Mouse (Mus musculus) liver, adult 2 months (tissue): ENCODE measurements at regions not wholly inside any gene's neighbourhood (a gene's known extent, or its start where the extent isn't known, plus 50 kb on each side); places are given as distances from the start of the nearest gene placed in this dataset.

Source experiments
- DNase-seq: peaks from one replicate; pipeline ENCODE4 v3.0.0-alpha.2; 2011; ENCODE audit warnings: low read depth, low spot score; ENCODE audit errors: extremely low read depth
- H3K27ac ChIP-seq: fragments of 200-500 bp; replicated peaks from 2 replicates; pipeline ENCODE4 v1.5.1; 2012; ENCODE audit warnings: low read depth, mild to moderate bottlenecking, control low read depth, inconsistent platforms, low read length; ENCODE audit not compliant: insufficient read depth
- H3K27me3 ChIP-seq: fragments of 200-500 bp; 2 replicates; pipeline ENCODE4 v1.6.1; 2012; ENCODE audit warnings: mild to moderate bottlenecking, moderate library complexity, low read length, inconsistent platforms; ENCODE audit not compliant: control insufficient read depth, insufficient read depth
- H3K36me3 ChIP-seq: fragments of 200-500 bp; 2 replicates; pipeline ENCODE4 v1.6.1; 2012; ENCODE audit warnings: low read length, inconsistent platforms; ENCODE audit not compliant: control insufficient read depth, insufficient read depth
- H3K4me1 ChIP-seq: fragments of 200-500 bp; 2 replicates; pipeline ENCODE4 v1.6.1; 2011; ENCODE audit warnings: low read length; ENCODE audit not compliant: control insufficient read depth, insufficient read depth
- H3K4me3 ChIP-seq: fragments of 200-500 bp; 2 replicates; pipeline ENCODE4 v1.5.1; 2011; ENCODE audit warnings: low read depth, mild to moderate bottlenecking, control low read depth, low read length, moderate library complexity; ENCODE audit not compliant: insufficient read depth
- H3K79me2 ChIP-seq: fragments of 200-500 bp; 2 replicates; pipeline ENCODE4 v1.6.1; 2012; ENCODE audit warnings: inconsistent platforms, mild to moderate bottlenecking, low read length, moderate library complexity; ENCODE audit not compliant: control insufficient read depth, insufficient read depth
- H3K9ac ChIP-seq: fragments of 200-500 bp; 2 replicates; pipeline ENCODE4 v1.6.1; 2012; ENCODE audit warnings: low read depth, mild to moderate bottlenecking, control low read depth, inconsistent platforms, low read length
- CTCF ChIP-seq: fragments of 200-500 bp; IDR thresholded peaks from 2 replicates; pipeline ENCODE4 v1.5.1; 2011; ENCODE audit warnings: low read depth, low read length, control low read depth
- POLR2A ChIP-seq: fragments of 200-500 bp; IDR thresholded peaks from 2 replicates; pipeline ENCODE4 v1.6.1; 2011; ENCODE audit warnings: low read length, control low read depth; ENCODE audit not compliant: insufficient read depth; ENCODE audit errors: extremely low read depth
- WGBS: fragments of 180-500 bp; shearing (Covaris S2); methylation state at CpG from one replicate; pipeline ENCODE4 v1.1.7; 2018; 5-methylcytosine and 5-hydroxymethylcytosine counted together

GRCm38 (mm10) chr14:80232066-80232465 lies 248.2 kb downstream of the Olfm4 start:
- Histone ChIP-seq H3K27ac (no peak overlapping the region), H3K79me2 (no peaks in the 10 kb centered on the region), H3K9ac (no peak overlapping the region), H3K4me3 (no peak overlapping the region), H3K36me3 (no peaks in the 10 kb centered on the region), H3K4me1 (no peaks in the 10 kb centered on the region), H3K27me3 (no peaks in the 10 kb centered on the region)
- WGBS = 70% methylated on average over 3 of the region's 3 CpGs
- DNase-seq = no peak
- TF ChIP-seq POLR2A = no peak
- no peak for TF ChIP-seq CTCF

GRCm38 (mm10) chr14:80232976-80233375 lies 249.1 kb downstream of the Olfm4 start:
- TF ChIP-seq POLR2A (no peak), CTCF (no peak)
- Histone ChIP-seq H3K36me3 (no peaks in the 10 kb centered on the region), H3K79me2 (no peaks in the 10 kb centered on the region), H3K27ac (no peak overlapping the region), H3K4me1 (no peaks in the 10 kb centered on the region), H3K4me3 (no peak overlapping the region), H3K9ac (no peak overlapping the region), H3K27me3 (no peaks in the 10 kb centered on the region)
- no peak for DNase-seq
- 60% methylated on average over 3 of the region's 3 CpGs for WGBS

GRCm38 (mm10) chr14:80237136-80237535 lies 253.3 kb downstream of the Olfm4 start:
- no peak overlapping the region for H3K4me3 ChIP-seq
- H3K79me2 ChIP-seq = no peaks in the 10 kb centered on the region
- no peak overlapping the region for H3K27ac ChIP-seq
- H3K4me1 ChIP-seq = no peaks in the 10 kb centered on the region
- H3K36me3 ChIP-seq = no peaks in the 10 kb centered on the region
- TF ChIP-seq POLR2A (no peak), CTCF (no peak)
- no peak overlapping the region for H3K9ac ChIP-seq
- DNase-seq = no peak
- H3K27me3 ChIP-seq = no peaks in the 10 kb centered on the region

GRCm38 (mm10) chr14:80237552-80237951 lies 253.7 kb downstream of the Olfm4 start:
- TF ChIP-seq POLR2A (no peak), CTCF (no peak)
- no peak overlapping the region for H3K9ac ChIP-seq
- H3K4me3 ChIP-seq = no peak overlapping the region
- DNase-seq = no peak
- no peaks in the 10 kb centered on the region for H3K27me3 ChIP-seq
- no peaks in the 10 kb centered on the region for H3K36me3 ChIP-seq
- H3K79me2 ChIP-seq = no peaks in the 10 kb centered on the region
- WGBS = 57% methylated on average over 2 of the region's 2 CpGs
- no peak overlapping the region for H3K27ac ChIP-seq
- H3K4me1 ChIP-seq = no peaks in the 10 kb centered on the region

GRCm38 (mm10) chr14:80244640-80245302 lies 260.9 kb downstream of the Olfm4 start:
- TF ChIP-seq CTCF (no peak), POLR2A (no peak)
- DNase-seq = no peak
- no peak overlapping the region for H3K9ac ChIP-seq
- no peak overlapping the region for H3K27ac ChIP-seq
- no peaks in the 10 kb centered on the region for H3K27me3 ChIP-seq
- no peak overlapping the region for H3K4me3 ChIP-seq
- no peaks in the 10 kb centered on the region for H3K4me1 ChIP-seq
- 70% methylated on average over 4 of the region's 4 CpGs for WGBS
- no peaks in the 10 kb centered on the region for H3K79me2 ChIP-seq
- H3K36me3 ChIP-seq = no peaks in the 10 kb centered on the region

GRCm38 (mm10) chr14:80247575-80247974 lies 263.7 kb downstream of the Olfm4 start:
- DNase-seq = no peak
- WGBS = 92% methylated on average over 2 of the region's 2 CpGs
- H3K27ac ChIP-seq = no peak overlapping the region
- no peaks in the 10 kb centered on the region for H3K27me3 ChIP-seq
- no peak for TF ChIP-seq POLR2A
- TF ChIP-seq CTCF = no peak
- H3K9ac ChIP-seq = no peak overlapping the region
- no peaks in the 10 kb centered on the region for H3K79me2 ChIP-seq
- H3K36me3 ChIP-seq = no peaks in the 10 kb centered on the region
- H3K4me3 ChIP-seq = no peak overlapping the region
- H3K4me1 ChIP-seq = no peaks in the 10 kb centered on the region
